Mouse (Mus musculus): Measurements from ENCODE around the gene Ccdc3. TPM values are rescaled to one million over a fixed set of nuclear protein-coding genes. Genes with fewer than 3 reads are reported as not detected.

Gene Ccdc3
- polyA plus RNA-seq, 1 experiment from 2014 or later = 7.9 TPM

- H3K27ac ChIP-seq (ENCODE audit: low read depth, low read length) = no peak overlapping the region
- no peak overlapping the region for H3K9ac ChIP-seq (ENCODE audit: low read depth, low read length)
- no peak for ATAC-seq
- H3K36me3 ChIP-seq (ENCODE audit: control insufficient read depth, insufficient read depth, low read length) = no peaks in the 10 kb centered on the region
- no peaks in the 10 kb centered on the region for H3K27me3 ChIP-seq (replicated peaks; ENCODE audit: control insufficient read depth, insufficient read depth, low read length)
- 77% methylated on average over 6 of the region's 6 CpGs for WGBS
- no peaks in the 10 kb centered on the region for H3K9me3 ChIP-seq (ENCODE audit: control insufficient read depth, low read length)
- no peak overlapping the region for H3K4me3 ChIP-seq (ENCODE audit: low read length)
- H3K4me1 ChIP-seq (ENCODE audit: control insufficient read depth, insufficient read depth, low read depth, low read length) = no peaks in the 10 kb centered on the region; the same call in 1 of the 2 replicates
- no peak overlapping the region for H3K4me2 ChIP-seq (ENCODE audit: low read length)
Measured at GRCm38 (mm10) chr2:5194701-5195215, 57.2 kb downstream of the Ccdc3 start.

DNA sequence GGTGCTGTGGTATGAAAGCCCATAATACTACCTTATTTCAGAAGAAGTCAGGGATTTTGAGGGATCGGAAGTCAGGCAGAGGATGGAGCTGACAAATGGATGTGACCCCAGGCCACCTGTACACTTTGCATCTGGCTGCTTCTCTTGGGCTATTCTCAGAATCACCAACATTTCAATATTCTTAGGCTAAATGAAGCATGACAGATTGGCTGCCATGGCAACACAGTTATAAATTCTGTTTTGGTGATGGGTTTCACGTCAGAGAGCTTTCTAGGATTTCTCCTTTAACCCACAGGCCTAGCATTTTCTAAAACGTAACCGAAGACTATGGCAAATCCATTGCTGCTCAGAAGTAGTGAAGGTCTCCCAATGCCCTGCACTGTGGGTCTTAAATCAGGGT lies 59.9 kb downstream of the Ccdc3 start:
- Histone ChIP-seq H3K4me3 (ENCODE audit: low read length) (no peak overlapping the region), H3K9ac (ENCODE audit: low read depth, low read length) (no peak overlapping the region), H3K27me3 (replicated peaks; ENCODE audit: control insufficient read depth, insufficient read depth, low read length) (no peaks in the 10 kb centered on the region), H3K27ac (ENCODE audit: low read depth, low read length) (no peak overlapping the region), H3K36me3 (ENCODE audit: control insufficient read depth, insufficient read depth, low read length) (no peaks in the 10 kb centered on the region), H3K4me1 (ENCODE audit: control insufficient read depth, insufficient read depth, low read depth, low read length) (no peaks in the 10 kb centered on the region; the same call in 1 of the 2 replicates), H3K9me3 (ENCODE audit: control insufficient read depth, low read length) (no peaks in the 10 kb centered on the region), H3K4me2 (ENCODE audit: low read length) (no peak overlapping the region)
- ATAC-seq = no peak
- WGBS = 63% methylated on average over 4 of the region's 4 CpGs

DNA sequence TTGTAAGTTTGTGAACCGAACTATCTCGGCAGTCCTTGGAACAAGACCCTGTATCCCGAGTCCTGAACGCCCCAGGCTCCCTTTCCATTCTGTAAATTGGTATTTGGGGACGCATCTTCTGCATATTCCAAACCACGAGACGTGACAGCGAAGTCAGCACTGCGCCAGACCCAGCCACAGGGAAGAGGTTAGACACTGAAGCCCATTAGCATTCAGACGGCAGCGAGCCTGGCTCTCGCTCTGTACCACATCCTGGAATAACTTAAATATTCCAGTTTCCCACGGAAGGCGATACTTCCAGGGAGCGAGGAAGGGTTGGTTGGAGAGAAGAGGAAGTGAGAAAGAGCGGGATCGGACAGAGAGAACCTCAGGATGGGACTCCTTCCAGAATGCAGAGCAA lies 61.7 kb downstream of the Ccdc3 start:
- no peaks in the 10 kb centered on the region for H3K27me3 ChIP-seq (replicated peaks; ENCODE audit: control insufficient read depth, insufficient read depth, low read length)
- H3K4me1 ChIP-seq (ENCODE audit: control insufficient read depth, insufficient read depth, low read depth, low read length) = no peaks in the 10 kb centered on the region; the same call in 1 of the 2 replicates
- no peak overlapping the region for H3K4me3 ChIP-seq (ENCODE audit: low read length)
- H3K4me2 ChIP-seq (ENCODE audit: low read length) = no peak overlapping the region
- H3K36me3 ChIP-seq (ENCODE audit: control insufficient read depth, insufficient read depth, low read length) = no peaks in the 10 kb centered on the region
- no peak overlapping the region for H3K9ac ChIP-seq (ENCODE audit: low read depth, low read length)
- no peaks in the 10 kb centered on the region for H3K9me3 ChIP-seq (ENCODE audit: control insufficient read depth, low read length)
- 0 out of 2 replicates have a peak, but pooled peaks have one; percentile 52 for ATAC-seq
- WGBS = 69% methylated on average over 17 of the region's 17 CpGs
- H3K27ac ChIP-seq (ENCODE audit: low read depth, low read length) = no peak overlapping the region

- H3K4me3 ChIP-seq (ENCODE audit: low read length) = no peak overlapping the region
- no peaks in the 10 kb centered on the region for H3K9me3 ChIP-seq (ENCODE audit: control insufficient read depth, low read length)
- no peak overlapping the region for H3K27ac ChIP-seq (ENCODE audit: low read depth, low read length)
- H3K4me1 ChIP-seq (ENCODE audit: control insufficient read depth, insufficient read depth, low read depth, low read length) = no peaks in the 10 kb centered on the region; the same call in 1 of the 2 replicates
- no peaks in the 10 kb centered on the region for H3K36me3 ChIP-seq (ENCODE audit: control insufficient read depth, insufficient read depth, low read length)
- WGBS = 76% methylated on average over 7 of the region's 7 CpGs
- H3K27me3 ChIP-seq (replicated peaks; ENCODE audit: control insufficient read depth, insufficient read depth, low read length) = no peaks in the 10 kb centered on the region
- no peak for ATAC-seq
- no peak overlapping the region for H3K9ac ChIP-seq (ENCODE audit: low read depth, low read length)
- no peak overlapping the region for H3K4me2 ChIP-seq (ENCODE audit: low read length)
Measured at GRCm38 (mm10) chr2:5200817-5201364, 63.3 kb downstream of the Ccdc3 start.

- Histone ChIP-seq H3K36me3 (ENCODE audit: control insufficient read depth, insufficient read depth, low read length) (no peaks in the 10 kb centered on the region), H3K4me2 (ENCODE audit: low read length) (no peak overlapping the region), H3K27ac (ENCODE audit: low read depth, low read length) (no peak overlapping the region), H3K4me3 (ENCODE audit: low read length) (no peak overlapping the region), H3K27me3 (replicated peaks; ENCODE audit: control insufficient read depth, insufficient read depth, low read length) (no peaks in the 10 kb centered on the region), H3K9ac (ENCODE audit: low read depth, low read length) (no peak overlapping the region), H3K4me1 (ENCODE audit: control insufficient read depth, insufficient read depth, low read depth, low read length) (no peaks in the 10 kb centered on the region; the same call in 1 of the 2 replicates), H3K9me3 (ENCODE audit: control insufficient read depth, low read length) (no peaks in the 10 kb centered on the region)
- ATAC-seq = no peak
- 88% methylated on average over 1 of the region's 1 CpGs for WGBS
Measured at GRCm38 (mm10) chr2:5203146-5203545, 65.6 kb downstream of the Ccdc3 start.

- H3K27ac ChIP-seq (ENCODE audit: low read depth, low read length) = no peak overlapping the region
- no peaks in the 10 kb centered on the region for H3K4me1 ChIP-seq (ENCODE audit: control insufficient read depth, insufficient read depth, low read depth, low read length)
- H3K36me3 ChIP-seq (ENCODE audit: control insufficient read depth, insufficient read depth, low read length) = no peaks in the 10 kb centered on the region
- no peak overlapping the region for H3K4me3 ChIP-seq (ENCODE audit: low read length)
- H3K9me3 ChIP-seq (ENCODE audit: control insufficient read depth, low read length) = no peaks in the 10 kb centered on the region
- no peak for ATAC-seq
- 75% methylated on average over 1 of the region's 1 CpGs for WGBS
- H3K9ac ChIP-seq (ENCODE audit: low read depth, low read length) = no peak overlapping the region
- no peak overlapping the region for H3K4me2 ChIP-seq (ENCODE audit: low read length)
- H3K27me3 ChIP-seq (replicated peaks; ENCODE audit: control insufficient read depth, insufficient read depth, low read length) = no peaks in the 10 kb centered on the region
Measured at GRCm38 (mm10) chr2:5204941-5205340, 67.4 kb downstream of the Ccdc3 start.

GRCm38 (mm10) chr2:5206651-5207050 lies 69.1 kb downstream of the Ccdc3 start:
- H3K9me3 ChIP-seq (ENCODE audit: control insufficient read depth, low read length) = no peaks in the 10 kb centered on the region
- H3K4me1 ChIP-seq (ENCODE audit: control insufficient read depth, insufficient read depth, low read depth, low read length) = no peaks in the 10 kb centered on the region
- no peak overlapping the region for H3K4me3 ChIP-seq (ENCODE audit: low read length)
- H3K27ac ChIP-seq (ENCODE audit: low read depth, low read length) = no peak overlapping the region
- ATAC-seq = no peak
- no peaks in the 10 kb centered on the region for H3K36me3 ChIP-seq (ENCODE audit: control insufficient read depth, insufficient read depth, low read length)
- H3K4me2 ChIP-seq (ENCODE audit: low read length) = no peak overlapping the region
- no peaks in the 10 kb centered on the region for H3K27me3 ChIP-seq (replicated peaks; ENCODE audit: control insufficient read depth, insufficient read depth, low read length)
- WGBS = 83% methylated on average over 3 of the region's 3 CpGs
- H3K9ac ChIP-seq (ENCODE audit: low read depth, low read length) = no peak overlapping the region

GRCm38 (mm10) chr2:5214581-5214980 lies 77.0 kb downstream of the Ccdc3 start:
- H3K4me1 ChIP-seq (ENCODE audit: control insufficient read depth, insufficient read depth, low read depth, low read length) = no peaks in the 10 kb centered on the region
- no peaks in the 10 kb centered on the region for H3K36me3 ChIP-seq (ENCODE audit: control insufficient read depth, insufficient read depth, low read length)
- H3K9me3 ChIP-seq (ENCODE audit: control insufficient read depth, low read length) = no peaks in the 10 kb centered on the region
- no peak overlapping the region for H3K9ac ChIP-seq (ENCODE audit: low read depth, low read length)
- 73% methylated on average over 1 of the region's 1 CpGs for WGBS
- H3K27ac ChIP-seq (ENCODE audit: low read depth, low read length) = no peak overlapping the region
- no peak overlapping the region for H3K4me2 ChIP-seq (ENCODE audit: low read length)
- H3K27me3 ChIP-seq (replicated peaks; ENCODE audit: control insufficient read depth, insufficient read depth, low read length) = no peaks in the 10 kb centered on the region
- no peak overlapping the region for H3K4me3 ChIP-seq (ENCODE audit: low read length)
- no peak for ATAC-seq

GRCm38 (mm10) chr2:5215252-5215815 lies 77.8 kb downstream of the Ccdc3 start:
- Histone ChIP-seq H3K27me3 (replicated peaks; ENCODE audit: control insufficient read depth, insufficient read depth, low read length) (no peaks in the 10 kb centered on the region), H3K36me3 (ENCODE audit: control insufficient read depth, insufficient read depth, low read length) (no peaks in the 10 kb centered on the region), H3K9ac (ENCODE audit: low read depth, low read length) (no peak overlapping the region), H3K4me2 (ENCODE audit: low read length) (no peak overlapping the region), H3K9me3 (ENCODE audit: control insufficient read depth, low read length) (no peaks in the 10 kb centered on the region), H3K27ac (ENCODE audit: low read depth, low read length) (no peak overlapping the region), H3K4me1 (ENCODE audit: control insufficient read depth, insufficient read depth, low read depth, low read length) (no peaks in the 10 kb centered on the region), H3K4me3 (ENCODE audit: low read length) (no peak overlapping the region)
- 74% methylated on average over 9 of the region's 9 CpGs for WGBS
- ATAC-seq = no peak

Measured in hindbrain, embryonic 16.5 days (tissue).